In genomic region chr8:74831322-74831721, GRCm38 (mm10) we compare ENCODE assay signal across 23 mouse cellular contexts. TPM values are rescaled to one million over a fixed set of nuclear protein-coding genes. Genes with fewer than 3 reads are reported as not detected.
"Had no signal": no experiment of that assay in that cellular context is flagged by ENCODE, and none has a peak within 500 bp of the region (broad histone marks: within the 10 kb centered on the region; RNA-seq: fewer than 3 reads in every experiment).

No protein-coding gene starts in this region.

- H3K27me3 ChIP-seq: liver, embryonic 13.5 days; midbrain, embryonic 12.5 days; midbrain, embryonic 15.5 days; neural tube, embryonic 12.5 days; neural tube, embryonic 15.5 days had no signal

- H3K9ac ChIP-seq: liver, embryonic 13.5 days; midbrain, embryonic 12.5 days; midbrain, embryonic 15.5 days; neural tube, embryonic 12.5 days; neural tube, embryonic 15.5 days had no signal

- H3K4me2 ChIP-seq: liver, embryonic 13.5 days; midbrain, embryonic 12.5 days; midbrain, embryonic 15.5 days; neural tube, embryonic 12.5 days; neural tube, embryonic 15.5 days had no signal

- H3K4me3 ChIP-seq: layer of hippocampus, adult 2 months; liver, embryonic 13.5 days; midbrain, embryonic 12.5 days; midbrain, embryonic 15.5 days; neural tube, embryonic 12.5 days; neural tube, embryonic 15.5 days had no signal

- H3K36me3 ChIP-seq: liver, embryonic 13.5 days; midbrain, embryonic 12.5 days; midbrain, embryonic 15.5 days; neural tube, embryonic 12.5 days; neural tube, embryonic 15.5 days had no signal

- ATAC-seq: midbrain, embryonic 15.5 days had no signal

- H3K27ac ChIP-seq: layer of hippocampus, adult 2 months; liver, embryonic 13.5 days; midbrain, embryonic 12.5 days; midbrain, embryonic 15.5 days; neural tube, embryonic 12.5 days; neural tube, embryonic 15.5 days; stomach, postnatal 0 days had no signal

- H3K4me1 ChIP-seq: liver, embryonic 13.5 days; midbrain, embryonic 12.5 days; midbrain, embryonic 15.5 days; neural tube, embryonic 12.5 days had no signal

- DNase-seq: kidney, postnatal 10 days; layer of hippocampus, adult 9-11 months; liver, embryonic 13.5 days; lung, adult 2 months; lung, postnatal 14 days; lung, postnatal 4 days; right cerebral cortex, adult 18-20 months; right cerebral cortex, postnatal 14 days; right cerebral cortex, postnatal 4 days; thymus, adult 2 months; thymus, postnatal 14 days; thymus, postnatal 4 days had no signal

- H3K9me3 ChIP-seq: liver, embryonic 13.5 days; midbrain, embryonic 12.5 days; midbrain, embryonic 15.5 days; neural tube, embryonic 12.5 days; neural tube, embryonic 15.5 days had no signal

RNA-seq across cellular contexts. Expression of gene Isx, which starts 41.7 kb away (rescaled TPM):
- total RNA-seq: layer of hippocampus, adult 2 months; layer of hippocampus, postnatal 25 days; liver, adult 2 months; megakaryocyte progenitor cell, adult 5-6 weeks had no signal
- polyA plus RNA-seq: limb, embryonic 11.5 days; liver, embryonic 13.5 days; lung, adult 2 months; lung, embryonic 16.5 days; midbrain, embryonic 12.5 days; midbrain, embryonic 15.5 days; neural tube, embryonic 12.5 days; neural tube, embryonic 15.5 days had no signal
